Mouse (Mus musculus): ENCODE results near the gene Tmem53. TPM values are rescaled to one million over a fixed set of nuclear protein-coding genes. Genes with fewer than 3 reads are reported as not detected.

Tmem53 gene
- total RNA-seq, 2 experiments from 2014 or later: 2.7 to 6.6 TPM

GRCm38 (mm10) chr4:117223001-117223400, 28.8 kb upstream of the Tmem53 start:
- no peak for DNase-seq
- no peak overlapping the region for H3K27ac ChIP-seq
- TF ChIP-seq CTCF (IDR thresholded peaks at IDR 0.05): no peak
- intact Hi-C loops (cut with DNase I): no loop called here
- no peak overlapping the region for H3K4me3 ChIP-seq

- no peak for DNase-seq
- Histone ChIP-seq H3K4me3 (no peak overlapping the region), H3K27ac (no peak overlapping the region)
- intact Hi-C loops (cut with DNase I): no loop called here
- TF ChIP-seq CTCF (IDR thresholded peaks at IDR 0.05): no peak
Observed at GRCm38 (mm10) chr4:117224122-117224521, 27.6 kb upstream of the Tmem53 start.

- TF ChIP-seq CTCF (IDR thresholded peaks at IDR 0.05): no peak
- intact Hi-C loops (cut with DNase I): no loop called here
- no peak overlapping the region for H3K27ac ChIP-seq
- no peak overlapping the region for H3K4me3 ChIP-seq
- no peak for DNase-seq
Observed at GRCm38 (mm10) chr4:117225250-117225649, 26.5 kb upstream of the Tmem53 start.

GRCm38 (mm10) chr4:117229590-117229989, 22.2 kb upstream of the Tmem53 start:
- intact Hi-C loops (cut with DNase I): no loop called here
- Histone ChIP-seq H3K27ac (no peak overlapping the region), H3K4me3 (no peak overlapping the region)
- TF ChIP-seq CTCF (IDR thresholded peaks at IDR 0.05): no peak
- DNase-seq: no peak

GRCm38 (mm10) chr4:117230331-117230730, 21.4 kb upstream of the Tmem53 start:
- no peak for DNase-seq
- intact Hi-C loops (cut with DNase I): no loop called here
- peak; percentile 54 for TF ChIP-seq CTCF (IDR thresholded peaks at IDR 0.05)
- H3K27ac ChIP-seq: no peak overlapping the region
- H3K4me3 ChIP-seq: no peak overlapping the region

GRCm38 (mm10) chr4:117231208-117231607, 20.5 kb upstream of the Tmem53 start:
- intact Hi-C loops (cut with DNase I): no loop called here
- Histone ChIP-seq H3K27ac (no peak overlapping the region), H3K4me3 (no peak overlapping the region)
- TF ChIP-seq CTCF (IDR thresholded peaks at IDR 0.05): no peak
- DNase-seq: no peak

GRCm38 (mm10) chr4:117234166-117234741, 17.5 kb upstream of the Tmem53 start:
- Histone ChIP-seq H3K4me3 (no peak overlapping the region), H3K27ac (no peak overlapping the region)
- intact Hi-C loops (cut with DNase I): no loop called here
- DNase-seq: no peak
- TF ChIP-seq CTCF (IDR thresholded peaks at IDR 0.05): no peak

- no peak for TF ChIP-seq CTCF (IDR thresholded peaks at IDR 0.05)
- no peak overlapping the region for H3K27ac ChIP-seq
- DNase-seq: no peak
- intact Hi-C loops (cut with DNase I): no loop called here
- H3K4me3 ChIP-seq: no peak overlapping the region
Observed at GRCm38 (mm10) chr4:117235822-117236221, 15.9 kb upstream of the Tmem53 start.

- DNase-seq: no peak
- no peak for TF ChIP-seq CTCF (IDR thresholded peaks at IDR 0.05)
- no peak overlapping the region for H3K4me3 ChIP-seq
- intact Hi-C loops (cut with DNase I): no loop called here
- H3K27ac ChIP-seq: no peak overlapping the region
Observed at GRCm38 (mm10) chr4:117239153-117239552, 12.6 kb upstream of the Tmem53 start.

- no peak overlapping the region for H3K27ac ChIP-seq
- DNase-seq: no peak
- intact Hi-C loops (cut with DNase I): no loop called here
- TF ChIP-seq CTCF (IDR thresholded peaks at IDR 0.05): no peak
- H3K4me3 ChIP-seq: no peak overlapping the region
Observed at GRCm38 (mm10) chr4:117240867-117241266, 10.9 kb upstream of the Tmem53 start.

- no peak for DNase-seq
- Histone ChIP-seq H3K27ac (no peak overlapping the region), H3K4me3 (no peak overlapping the region)
- TF ChIP-seq CTCF (IDR thresholded peaks at IDR 0.05): no peak
- intact Hi-C loops (cut with DNase I): no loop called here
Observed at GRCm38 (mm10) chr4:117250982-117251381, 769 bp upstream of the Tmem53 start.

- peak; percentile 45 for DNase-seq
- H3K27ac ChIP-seq: peak overlapping the region; percentile 84
- no peak for TF ChIP-seq CTCF (IDR thresholded peaks at IDR 0.05)
- H3K4me3 ChIP-seq: peak overlapping the region; percentile 95
- intact Hi-C loops (cut with DNase I): no loop called here
Observed at GRCm38 (mm10) chr4:117252351-117252750, 600 bp downstream of the Tmem53 start.

GRCm38 (mm10) chr4:117252755-117253154, 1.0 kb downstream of the Tmem53 start:
- TF ChIP-seq CTCF (IDR thresholded peaks at IDR 0.05): no peak
- Histone ChIP-seq H3K4me3 (peak overlapping the region; percentile 95), H3K27ac (peak overlapping the region; percentile 84)
- DNase-seq: no peak
- intact Hi-C loops (cut with DNase I): no loop called here

All from gastrocnemius, adult 2 months (tissue).